Comparison of ENCODE assay signal across 10 mouse cellular contexts in the genomic region with DNA sequence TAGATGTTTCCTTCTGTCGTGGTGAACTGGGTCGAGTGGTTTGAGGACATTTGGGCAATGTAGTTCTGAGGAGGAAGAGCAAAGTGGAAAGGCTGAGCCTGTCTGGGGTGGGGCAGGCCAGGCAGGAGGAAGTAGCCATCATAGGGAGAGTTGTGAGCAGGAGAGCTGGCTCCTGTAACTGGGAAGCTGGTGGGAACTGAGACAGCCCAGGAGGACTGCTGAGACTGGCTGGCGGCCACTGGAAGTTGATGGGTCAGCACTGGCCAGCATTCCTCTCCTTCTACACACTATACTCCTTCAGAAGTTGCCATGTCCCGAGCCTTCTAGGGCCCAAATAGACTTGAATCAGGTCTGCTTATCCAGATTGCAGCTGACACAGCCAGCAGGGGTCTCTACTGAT. TPM values are rescaled to one million over a fixed set of nuclear protein-coding genes. Genes with fewer than 3 reads are reported as not detected.
A peak's percentile ranks its signal among the peaks of the same experiment; 100 is the strongest.
DNase-seq lines count a peak whose midpoint lies in the region; ATAC-seq and TF ChIP-seq lines count a peak whose summit lies in the region.
"Had no signal": no experiment of that assay in that cellular context is flagged by ENCODE, and none has a peak within 500 bp of the region (broad histone marks: within the 10 kb centered on the region; RNA-seq: fewer than 3 reads in every experiment).

No protein-coding gene starts in this region.

- H3K27me3 ChIP-seq in neural tube, embryonic 13.5 days = no peaks in the 10 kb centered on the region
- H3K27me3 ChIP-seq in heart, adult 2 months (ENCODE audit: control insufficient read depth, insufficient read depth, low read length) = no peaks in the 10 kb centered on the region
- H3K27me3 ChIP-seq in liver, embryonic 11.5 days (replicated peaks; ENCODE audit: control insufficient read depth, insufficient read depth, low read length) = no peaks in the 10 kb centered on the region
- H3K27me3 ChIP-seq in stomach, postnatal 0 days (ENCODE audit: control insufficient read depth, insufficient read depth, low read length) = no peaks in the 10 kb centered on the region

- intact Hi-C loops in heart, adult 2 months (cut with DNase I) = loop anchor here (2.0 to 10.0 kb wide), 2 partner anchors 22 to 604 kb away; partner anchors contain the start of gene Atg16l2

- TF ChIP-seq EP300 in heart, adult 2 months (IDR thresholded peaks at IDR 0.05; ENCODE audit: insufficient read depth, low read depth, low read length) = 0 out of 2 replicates have a peak, but pooled peaks have one; percentile 11
- TF ChIP-seq EP300 in stomach, postnatal 0 days (optimal IDR thresholded peaks at IDR 0.05) = no peak

- TF ChIP-seq CTCF in heart, adult 2 months (IDR thresholded peaks at IDR 0.05) = no peak
- TF ChIP-seq CTCF in stomach, postnatal 0 days (IDR thresholded peaks at IDR 0.05; ENCODE audit: low read depth) = peak; percentile 22; the same call in 1 of the 2 replicates

- no peak for DNase-seq in neural tube, embryonic 10.5 days (ENCODE audit: extremely low spot score, low spot score)
- peak; percentile 49 to 54 for DNase-seq in heart, adult 2 months
- no peak for DNase-seq in liver, embryonic 11.5 days (ENCODE audit: low spot score)
- DNase-seq in stomach, postnatal 0 days (ENCODE audit: low spot score) = no peak
- no peak for DNase-seq in spleen, postnatal 14 days (ENCODE audit: low spot score in 2 of 2)
- DNase-seq in frontal cortex, postnatal 14 days (ENCODE audit: low spot score in 2 of 2) = no peak
- DNase-seq: adrenal gland, postnatal 25 days; layer of hippocampus, adult 9-11 months; right cerebral cortex, adult 18-20 months had no signal

- no peak for ATAC-seq in neural tube, embryonic 13.5 days (ENCODE audit: low read depth)
- no peak for ATAC-seq in liver, embryonic 11.5 days (replicated peaks; ENCODE audit: low FRiP score)
- ATAC-seq in stomach, postnatal 0 days (ENCODE audit: low FRiP score, low TSS enrichment) = no peak

- peaks cover 41% of the 10 kb centered on the region for H3K36me3 ChIP-seq in neural tube, embryonic 13.5 days
- H3K36me3 ChIP-seq in heart, adult 2 months (ENCODE audit: control insufficient read depth, insufficient read depth, low read length) = no peaks in the 10 kb centered on the region
- H3K36me3 ChIP-seq in liver, embryonic 11.5 days (ENCODE audit: control insufficient read depth, insufficient read depth, low read length) = peaks cover 17% of the 10 kb centered on the region
- peaks cover 11% of the 10 kb centered on the region for H3K36me3 ChIP-seq in stomach, postnatal 0 days (ENCODE audit: control insufficient read depth, insufficient read depth, low read length)

- no peak overlapping the region for H3K27ac ChIP-seq in neural tube, embryonic 13.5 days (replicated peaks)
- H3K27ac ChIP-seq in heart, adult 2 months = peak overlapping the region; percentile 59
- H3K27ac ChIP-seq in liver, embryonic 11.5 days (ENCODE audit: low read depth, low read length) = no peak overlapping the region
- peak overlapping the region; percentile 63 for H3K27ac ChIP-seq in stomach, postnatal 0 days (replicated peaks)

- peaks cover 2% of the 10 kb centered on the region; the same call in 1 of the 2 replicates for H3K79me2 ChIP-seq in heart, adult 2 months (replicated peaks; ENCODE audit: control insufficient read depth, insufficient read depth, low read length)

- H3K4me2 ChIP-seq in neural tube, embryonic 13.5 days = no peak overlapping the region
- H3K4me2 ChIP-seq in liver, embryonic 11.5 days = peak overlapping the region; percentile 19; the same call in 1 of the 2 replicates
- 0 out of 2 replicates have a peak overlapping the region, but pooled peaks have one; percentile 1 for H3K4me2 ChIP-seq in stomach, postnatal 0 days (replicated peaks; ENCODE audit: low read depth)

- no peaks in the 10 kb centered on the region for H3K9me3 ChIP-seq in neural tube, embryonic 13.5 days
- H3K9me3 ChIP-seq in liver, embryonic 11.5 days (ENCODE audit: control insufficient read depth, low read length) = no peaks in the 10 kb centered on the region
- no peaks in the 10 kb centered on the region for H3K9me3 ChIP-seq in stomach, postnatal 0 days (ENCODE audit: control insufficient read depth, low read length)

- H3K9ac ChIP-seq in neural tube, embryonic 13.5 days = peak overlapping the region; percentile 47; the same call in 1 of the 2 replicates
- peak overlapping the region; percentile 0; the same call in 1 of the 2 replicates for H3K9ac ChIP-seq in heart, adult 2 months (ENCODE audit: low read depth, low read length)
- H3K9ac ChIP-seq in liver, embryonic 11.5 days (ENCODE audit: low read depth, low read length) = peak overlapping the region; percentile 1; the same call in 1 of the 2 replicates
- H3K9ac ChIP-seq in stomach, postnatal 0 days (ENCODE audit: low read length) = no peak overlapping the region

- no peak overlapping the region for H3K4me3 ChIP-seq in neural tube, embryonic 13.5 days
- H3K4me3 ChIP-seq in heart, adult 2 months = no peak overlapping the region
- H3K4me3 ChIP-seq in liver, embryonic 11.5 days (ENCODE audit: low read depth, low read length) = no peak overlapping the region
- no peak overlapping the region for H3K4me3 ChIP-seq in stomach, postnatal 0 days (ENCODE audit: low read depth, low read length)

- TF ChIP-seq POLR2A in heart, adult 2 months (IDR thresholded peaks at IDR 0.05; ENCODE audit: insufficient read depth, low read depth, low read length) = 0 out of 2 replicates have a peak, but pooled peaks have one; percentile 36

- peaks cover 33% of the 10 kb centered on the region for H3K4me1 ChIP-seq in neural tube, embryonic 13.5 days (replicated peaks)
- H3K4me1 ChIP-seq in heart, adult 2 months (ENCODE audit: control insufficient read depth, insufficient read depth, low read length) = peaks cover 7% of the 10 kb centered on the region
- peaks cover 13% of the 10 kb centered on the region for H3K4me1 ChIP-seq in liver, embryonic 11.5 days (replicated peaks; ENCODE audit: control insufficient read depth, insufficient read depth, low read length)
- peaks cover 5% of the 10 kb centered on the region for H3K4me1 ChIP-seq in stomach, postnatal 0 days (replicated peaks; ENCODE audit: control insufficient read depth, insufficient read depth)

- 86% methylated on average over 4 of the region's 4 CpGs for WGBS in neural tube, embryonic 13.5 days
- WGBS in heart, adult 2 months = 13% methylated on average over 4 of the region's 4 CpGs
- 57% methylated on average over 4 of the region's 4 CpGs for WGBS in liver, embryonic 11.5 days
- WGBS in stomach, postnatal 0 days = 71% methylated on average over 4 of the region's 4 CpGs

RNA-seq across cellular contexts. Expression of gene Tomt, which starts 2.2 kb away (rescaled TPM):
- 0.25 and 0.54 TPM in 2 replicates for polyA plus RNA-seq in neural tube, embryonic 13.5 days (2015; fragmentation: Nextera tagmentation; extraction: Ambion mirVana)
- total RNA-seq in heart, adult 2 months (2021) = not detected
- 0.12 TPM in 1 of 2 replicates, not detected in the other for polyA plus RNA-seq in heart, adult 2 months (2012; rRNA removed)
- polyA plus RNA-seq in liver, embryonic 11.5 days (2014; fragmentation: Nextera tagmentation; extraction: Ambion mirVana) = 0.71 and 0.75 TPM in 2 replicates
- polyA plus RNA-seq in stomach, postnatal 0 days (2015; fragmentation: Nextera tagmentation; extraction: Ambion mirVana) = 0.15 TPM in 1 of 2 replicates, not detected in the other
- total RNA-seq: adrenal gland, postnatal 25 days had no signal

RNA-seq across cellular contexts. Expression of gene Lamtor1, which starts 2.7 kb away (rescaled TPM):
- polyA plus RNA-seq in neural tube, embryonic 13.5 days (2015; fragmentation: Nextera tagmentation; extraction: Ambion mirVana) = 134 and 139 TPM in 2 replicates
- total RNA-seq in heart, adult 2 months (2021) = 100 to 1,000 TPM; 104 to 125 TPM
- 244 and 272 TPM in 2 replicates for polyA plus RNA-seq in heart, adult 2 months (2012; rRNA removed)
- polyA plus RNA-seq in liver, embryonic 11.5 days (2014; fragmentation: Nextera tagmentation; extraction: Ambion mirVana) = 119 and 124 TPM in 2 replicates
- 119 and 122 TPM in 2 replicates for polyA plus RNA-seq in stomach, postnatal 0 days (2015; fragmentation: Nextera tagmentation; extraction: Ambion mirVana)

RNA-seq across cellular contexts. Expression of gene Lrrc51, which starts 25.3 kb away (rescaled TPM):
- polyA plus RNA-seq in neural tube, embryonic 13.5 days (2015; fragmentation: Nextera tagmentation; extraction: Ambion mirVana) = 6.6 and 8.3 TPM in 2 replicates
- 1 to 10 TPM; 3.0 to 4.5 TPM for total RNA-seq in heart, adult 2 months (2021)
- polyA plus RNA-seq in heart, adult 2 months (2012; rRNA removed) = 7.5 and 11.6 TPM in 2 replicates
- polyA plus RNA-seq in liver, embryonic 11.5 days (2014; fragmentation: Nextera tagmentation; extraction: Ambion mirVana) = 5.5 and 6.4 TPM in 2 replicates
- 6.8 and 7.0 TPM in 2 replicates for polyA plus RNA-seq in stomach, postnatal 0 days (2015; fragmentation: Nextera tagmentation; extraction: Ambion mirVana)

RNA-seq across cellular contexts. Expression of gene Numa1, which starts 25.5 kb away (rescaled TPM):
- polyA plus RNA-seq in neural tube, embryonic 13.5 days (2015; fragmentation: Nextera tagmentation; extraction: Ambion mirVana) = 46.2 and 50.1 TPM in 2 replicates
- total RNA-seq in heart, adult 2 months (2021) = 10 to 100 TPM; 88.3 to 93.8 TPM
- polyA plus RNA-seq in heart, adult 2 months (2012; rRNA removed) = 53.3 and 63.3 TPM in 2 replicates
- polyA plus RNA-seq in liver, embryonic 11.5 days (2014; fragmentation: Nextera tagmentation; extraction: Ambion mirVana) = 66.2 and 66.3 TPM in 2 replicates
- 20.7 and 21.9 TPM in 2 replicates for polyA plus RNA-seq in stomach, postnatal 0 days (2015; fragmentation: Nextera tagmentation; extraction: Ambion mirVana)

RNA-seq across cellular contexts. Expression of gene Folr1, which starts 37.8 kb away (rescaled TPM):
- polyA plus RNA-seq in neural tube, embryonic 13.5 days (2015; fragmentation: Nextera tagmentation; extraction: Ambion mirVana) = 0.77 and 4.3 TPM in 2 replicates
- total RNA-seq in heart, adult 2 months (2021) = not detected
- polyA plus RNA-seq in heart, adult 2 months (2012; rRNA removed) = 0.39 and 2.1 TPM in 2 replicates
- polyA plus RNA-seq in liver, embryonic 11.5 days (2014; fragmentation: Nextera tagmentation; extraction: Ambion mirVana) = 0.27 and 0.42 TPM in 2 replicates
- polyA plus RNA-seq in stomach, postnatal 0 days (2015; fragmentation: Nextera tagmentation; extraction: Ambion mirVana) = 3.2 and 4.0 TPM in 2 replicates

Comparison
In these comparisons a context has a peak if more than half of its experiments do, and no peak if none do; other contexts are left out.
1. H3K27ac ChIP-seq: peak in heart, adult 2 months (single experiment) and stomach, postnatal 0 days (single experiment); none in neural tube, embryonic 13.5 days (single experiment) and liver, embryonic 11.5 days (single experiment).
2. DNase-seq: peak in heart, adult 2 months (2 of 2); none in neural tube, embryonic 10.5 days (single experiment), liver, embryonic 11.5 days (single experiment), stomach, postnatal 0 days (single experiment), spleen, postnatal 14 days (0 of 2) and frontal cortex, postnatal 14 days (0 of 2).